Mouse (Mus musculus) intestine, embryonic 15.5 days (tissue): ENCODE measurements around the gene Rhoa. TPM values are rescaled to one million over a fixed set of nuclear protein-coding genes. Genes with fewer than 3 reads are reported as not detected.
"Not testable (repeated sequence)": the region's sequence is repeated elsewhere in the genome, so short reads cannot be mapped to it uniquely, and the experiment has no call there.

Experiments
- ATAC-seq: fragments of 200-750 bp; cut with Nextera tagmentation; 2 replicates; pipeline ENCODE4 v1.8.0; 2017; ENCODE audit warnings: moderate TSS enrichment, moderate library complexity
- H3K27ac ChIP-seq: fragments of 300-500 bp; sonication (generic); 2 replicates; pipeline ENCODE4 v1.5.1; 2015; ENCODE audit warnings: mild to moderate bottlenecking, inconsistent platforms
- H3K27me3 ChIP-seq: fragments of 300-500 bp; sonication (generic); replicated peaks from 2 replicates; pipeline ENCODE4 v1.6.1; 2015; ENCODE audit warnings: inconsistent platforms
- H3K36me3 ChIP-seq: fragments of 300-500 bp; sonication (generic); 2 replicates; pipeline ENCODE4 v1.6.1; 2015; ENCODE audit warnings: inconsistent platforms
- H3K4me1 ChIP-seq: fragments of 300-500 bp; sonication (generic); replicated peaks from 2 replicates; pipeline ENCODE4 v1.6.1; 2015; ENCODE audit warnings: inconsistent platforms
- H3K4me2 ChIP-seq: fragments of 300-500 bp; sonication (generic); replicated peaks from 2 replicates; pipeline ENCODE4 v1.6.1; 2015; ENCODE audit warnings: mild to moderate bottlenecking, inconsistent platforms
- H3K4me3 ChIP-seq: fragments of 300-500 bp; sonication (generic); replicated peaks from 2 replicates; pipeline ENCODE4 v1.5.1; 2015; ENCODE audit warnings: inconsistent platforms
- H3K9ac ChIP-seq: fragments of 300-500 bp; sonication (generic); 2 replicates; pipeline ENCODE4 v1.6.1; 2015; ENCODE audit warnings: inconsistent platforms
- H3K9me3 ChIP-seq: fragments of 300-500 bp; sonication (generic); 2 replicates; pipeline ENCODE4 v1.6.1; 2016; ENCODE audit warnings: inconsistent platforms
- WGBS: fragments of 180-500 bp; shearing (Covaris S2); methylation state at CpG from one replicate; pipeline ENCODE4 v1.1.7; 2015; 5-methylcytosine and 5-hydroxymethylcytosine counted together
- polyA plus RNA-seq: library from polyadenylated mRNA; unstranded; fragments of >200 nt; fragmentation: Nextera tagmentation; extraction: Ambion mirVana; gene quantifications from 2 replicates; pipeline ENCODE4 v1.2.1, GENCODE M21; 2015

Gene Rhoa
- polyA plus RNA-seq: 422 and 453 TPM in 2 replicates

DNA sequence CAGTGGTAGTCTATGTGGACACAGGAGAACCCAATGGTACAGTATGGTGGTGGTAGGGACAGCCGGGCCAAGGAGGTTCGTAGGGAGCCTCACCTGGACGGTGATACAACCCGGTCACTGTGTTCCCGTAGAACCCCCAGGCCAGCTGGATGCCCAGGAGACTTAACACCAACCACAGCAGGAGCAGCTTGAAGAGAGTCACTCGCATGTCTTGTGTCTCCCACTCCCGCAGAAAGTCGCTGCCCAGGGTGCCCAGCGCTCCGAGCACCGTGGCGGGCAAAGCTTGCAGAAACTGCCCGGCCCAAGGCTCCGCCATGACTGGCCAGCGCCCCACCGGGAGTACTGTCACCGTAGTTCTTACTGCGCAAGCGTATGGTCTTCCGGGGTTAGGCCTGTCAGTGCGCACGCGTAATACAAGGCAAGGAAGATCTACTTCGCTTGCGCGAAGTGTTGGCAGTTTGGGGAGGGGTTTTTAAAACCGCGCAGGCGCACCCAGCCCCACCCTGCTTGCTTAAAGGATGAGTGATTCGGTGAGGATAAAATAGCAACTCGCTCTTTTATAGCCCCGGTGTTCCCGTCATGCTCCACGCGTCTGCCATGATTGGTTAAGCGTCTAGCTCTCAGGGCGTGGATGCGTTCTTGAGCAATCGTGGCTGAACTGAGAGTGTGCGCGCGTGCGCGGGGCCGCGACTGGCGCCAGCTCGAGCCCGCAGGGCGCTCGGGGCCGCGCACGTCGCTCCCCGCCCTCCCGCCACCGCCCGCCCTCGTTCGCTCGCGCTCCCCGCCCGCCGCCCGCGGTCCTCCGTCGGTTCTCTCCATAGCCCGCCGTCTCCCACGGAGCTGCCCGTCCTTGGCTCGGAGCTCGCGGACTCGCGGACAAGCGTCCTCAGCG is at the start of gene Rhoa, which contains the start of gene Tcta:
Gene Rhoa (plus strand): TSS at position 501 of the 892 bp plus-strand sequence.
Gene Tcta (minus strand): TSS at position 532 of the 892 bp plus-strand sequence.
- H3K27ac ChIP-seq: peak within 1 kb of the TSS; percentile 100
- H3K36me3 ChIP-seq: peaks cover 8% of the 10 kb centered on the region; the same call in 1 of the 2 replicates
- peak within 1 kb of the TSS; percentile 87 for H3K4me3 ChIP-seq
- H3K27me3 ChIP-seq: no peaks in the 10 kb centered on the region
- under 1% methylated on average over 81 of the region's 81 CpGs for WGBS
- H3K4me2 ChIP-seq: peak within 1 kb of the TSS; percentile 63
- no peaks in the 10 kb centered on the region for H3K9me3 ChIP-seq
- peaks cover 20% of the 10 kb centered on the region for H3K4me1 ChIP-seq
- ATAC-seq: peak; percentile 96
- peak within 1 kb of the TSS; percentile 98 for H3K9ac ChIP-seq

DNA sequence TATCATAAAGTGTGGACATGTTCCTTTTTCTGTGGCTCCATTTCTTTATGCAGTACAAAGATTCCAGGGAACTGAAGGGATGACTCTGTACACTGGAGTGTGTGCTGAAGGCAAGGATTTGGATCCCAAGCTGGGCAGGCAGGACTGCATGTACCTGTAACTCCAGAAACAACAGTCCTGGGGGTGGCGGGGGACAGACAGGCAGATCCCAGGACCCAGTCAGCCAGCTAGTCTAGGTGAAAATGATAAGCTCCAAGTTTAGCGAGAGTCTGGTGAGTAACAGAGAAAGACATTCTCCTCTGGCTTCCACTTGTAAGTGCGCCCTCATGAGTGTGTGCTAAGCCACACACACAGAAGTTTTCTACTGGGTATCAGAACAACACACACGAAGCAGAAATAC is 45.4 kb upstream of the Rhoa start:
- no peaks in the 10 kb centered on the region for H3K36me3 ChIP-seq
- 77% methylated on average over 4 of the region's 4 CpGs for WGBS
- no peak overlapping the region for H3K9ac ChIP-seq
- H3K4me3 ChIP-seq: no peak overlapping the region
- H3K9me3 ChIP-seq: no peaks in the 10 kb centered on the region
- H3K4me1 ChIP-seq: peaks cover 25% of the 10 kb centered on the region
- no peaks in the 10 kb centered on the region for H3K27me3 ChIP-seq
- ATAC-seq: no peak
- no peak overlapping the region for H3K27ac ChIP-seq
- no peak overlapping the region for H3K4me2 ChIP-seq

DNA sequence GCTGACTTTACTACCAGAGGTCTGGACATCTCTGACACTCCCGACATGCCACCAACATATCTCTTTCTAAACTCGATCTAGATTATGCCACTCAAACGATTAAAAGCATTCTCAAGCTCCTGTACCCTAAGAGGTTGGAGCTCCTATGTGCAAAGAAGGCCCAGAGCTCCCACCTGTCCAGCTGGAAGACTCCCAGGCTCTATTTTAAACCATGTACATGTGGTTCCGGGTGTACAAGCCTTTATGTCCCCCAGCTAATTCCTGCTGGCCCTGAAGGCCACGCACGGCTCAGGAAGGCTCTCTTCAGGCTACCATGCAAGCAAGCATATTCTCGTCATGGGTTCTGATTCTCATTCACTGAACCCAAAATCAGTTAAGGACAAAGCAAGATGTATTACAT is 44.1 kb upstream of the Rhoa start:
- WGBS: 59% methylated on average over 7 of the region's 7 CpGs
- Histone ChIP-seq H3K27ac (no peak overlapping the region), H3K27me3 (no peaks in the 10 kb centered on the region), H3K36me3 (no peaks in the 10 kb centered on the region), H3K4me2 (peak overlapping the region; percentile 82), H3K4me1 (peaks cover 25% of the 10 kb centered on the region), H3K9me3 (no peaks in the 10 kb centered on the region), H3K9ac (peak overlapping the region; percentile 17; the same call in 1 of the 2 replicates), H3K4me3 (peak overlapping the region; percentile 95)
- ATAC-seq: no peak

DNA sequence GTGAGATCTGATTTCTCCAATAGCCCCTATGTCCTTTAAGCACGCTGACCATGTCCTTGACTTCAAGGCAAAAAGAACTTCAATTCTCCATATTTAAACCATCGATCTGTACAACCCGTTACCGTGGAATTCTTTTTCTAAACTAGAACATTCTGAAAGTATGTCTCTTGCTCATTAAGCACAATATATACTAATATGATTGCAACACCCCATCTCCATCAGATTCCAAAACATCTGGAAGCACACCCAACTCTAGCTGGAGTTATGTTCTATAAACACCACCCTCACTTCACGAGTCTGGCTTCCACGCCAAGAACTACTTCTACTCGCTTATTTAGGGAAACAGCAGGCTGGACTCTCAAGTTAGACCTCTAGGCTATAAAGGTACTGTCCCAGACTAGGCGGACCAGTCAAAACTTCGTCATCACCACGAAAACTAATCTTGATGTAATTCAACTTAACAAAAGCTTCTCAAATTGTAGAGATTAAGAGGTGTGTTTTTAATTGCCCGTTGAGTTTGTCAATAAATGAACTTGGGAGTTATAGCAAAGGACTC is 43.4 kb upstream of the Rhoa start:
- Histone ChIP-seq H3K36me3 (no peaks in the 10 kb centered on the region), H3K9me3 (no peaks in the 10 kb centered on the region), H3K9ac (peak overlapping the region; percentile 84), H3K27me3 (no peaks in the 10 kb centered on the region), H3K4me2 (peak overlapping the region; percentile 82), H3K4me3 (peak overlapping the region; percentile 95), H3K4me1 (peaks cover 25% of the 10 kb centered on the region), H3K27ac (peak overlapping the region; percentile 93)
- 31% methylated on average over 11 of the region's 11 CpGs for WGBS
- ATAC-seq: no peak

DNA sequence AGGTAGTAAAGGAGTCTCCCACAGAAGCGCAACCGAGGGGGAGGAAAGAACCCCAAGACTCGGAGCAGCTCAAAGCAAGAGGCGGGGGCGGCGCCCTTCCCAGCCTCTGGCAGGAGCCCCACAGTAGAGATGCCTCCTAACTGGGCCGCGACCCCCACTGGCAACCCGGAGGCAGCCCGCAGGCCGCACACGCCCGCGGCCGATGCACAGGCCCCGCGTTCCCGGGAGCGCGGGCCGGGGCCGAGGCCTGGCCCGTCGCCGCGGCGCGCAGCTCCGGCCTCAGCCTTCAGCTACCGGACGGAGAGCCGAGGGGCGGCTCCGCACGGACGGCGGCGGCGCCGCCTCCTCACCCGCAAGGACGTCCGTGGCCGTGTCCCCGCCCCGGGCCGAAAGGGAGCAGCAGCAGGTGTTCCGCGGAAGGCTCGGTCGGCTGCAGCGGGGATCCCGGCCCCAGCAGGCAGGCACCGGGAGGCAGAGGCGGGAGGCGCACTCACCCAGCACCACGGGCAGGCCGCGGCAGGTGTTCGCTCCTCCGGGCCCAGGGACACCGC is 42.7 kb upstream of the Rhoa start:
- peak; percentile 64 for ATAC-seq
- Histone ChIP-seq H3K36me3 (no peaks in the 10 kb centered on the region), H3K4me3 (peak overlapping the region; percentile 95), H3K4me1 (peaks cover 25% of the 10 kb centered on the region), H3K27ac (peak overlapping the region; percentile 93), H3K9me3 (no peaks in the 10 kb centered on the region), H3K4me2 (peak overlapping the region; percentile 82), H3K9ac (peak overlapping the region; percentile 84), H3K27me3 (no peaks in the 10 kb centered on the region)
- WGBS: under 1% methylated on average over 61 of the region's 62 CpGs

DNA sequence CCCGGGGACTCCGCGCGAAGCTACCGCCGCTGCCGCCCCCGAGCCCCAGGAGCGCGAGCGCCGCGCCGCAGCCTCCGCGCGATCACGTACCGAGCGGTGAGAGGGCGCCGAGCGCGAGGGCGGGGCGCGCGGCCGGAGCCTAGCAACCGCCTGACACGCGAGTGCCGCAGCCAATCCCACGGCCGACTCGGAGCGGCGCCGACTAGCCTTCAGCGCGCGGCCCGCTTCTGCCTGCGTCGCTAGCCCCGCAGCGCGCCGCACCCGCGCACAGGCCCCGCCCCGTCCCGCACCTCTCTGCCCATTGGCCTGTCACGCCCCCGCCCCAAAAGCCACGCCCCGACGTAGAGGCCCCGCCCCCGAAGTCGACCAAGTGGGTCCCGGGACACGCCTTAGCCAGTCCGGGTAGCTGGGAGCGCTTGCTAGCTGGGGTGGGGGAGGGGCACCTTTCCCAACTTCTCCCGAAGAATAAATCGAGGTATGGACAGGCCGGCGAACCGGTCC is 42.2 kb upstream of the Rhoa start, which contains the start of gene Dag1:
Gene Dag1 (minus strand): TSS at position 269 of the 501 bp plus-strand sequence.
- peak; percentile 97 for ATAC-seq
- Histone ChIP-seq H3K27me3 (no peaks in the 10 kb centered on the region), H3K36me3 (no peaks in the 10 kb centered on the region), H3K4me3 (peak within 1 kb of the TSS; percentile 95), H3K9ac (peak within 1 kb of the TSS; percentile 84), H3K9me3 (no peaks in the 10 kb centered on the region), H3K4me2 (peak within 1 kb of the TSS; percentile 82), H3K4me1 (peaks cover 25% of the 10 kb centered on the region), H3K27ac (peak within 1 kb of the TSS; percentile 93)
- WGBS: 0% methylated on average over 64 of the region's 71 CpGs

DNA sequence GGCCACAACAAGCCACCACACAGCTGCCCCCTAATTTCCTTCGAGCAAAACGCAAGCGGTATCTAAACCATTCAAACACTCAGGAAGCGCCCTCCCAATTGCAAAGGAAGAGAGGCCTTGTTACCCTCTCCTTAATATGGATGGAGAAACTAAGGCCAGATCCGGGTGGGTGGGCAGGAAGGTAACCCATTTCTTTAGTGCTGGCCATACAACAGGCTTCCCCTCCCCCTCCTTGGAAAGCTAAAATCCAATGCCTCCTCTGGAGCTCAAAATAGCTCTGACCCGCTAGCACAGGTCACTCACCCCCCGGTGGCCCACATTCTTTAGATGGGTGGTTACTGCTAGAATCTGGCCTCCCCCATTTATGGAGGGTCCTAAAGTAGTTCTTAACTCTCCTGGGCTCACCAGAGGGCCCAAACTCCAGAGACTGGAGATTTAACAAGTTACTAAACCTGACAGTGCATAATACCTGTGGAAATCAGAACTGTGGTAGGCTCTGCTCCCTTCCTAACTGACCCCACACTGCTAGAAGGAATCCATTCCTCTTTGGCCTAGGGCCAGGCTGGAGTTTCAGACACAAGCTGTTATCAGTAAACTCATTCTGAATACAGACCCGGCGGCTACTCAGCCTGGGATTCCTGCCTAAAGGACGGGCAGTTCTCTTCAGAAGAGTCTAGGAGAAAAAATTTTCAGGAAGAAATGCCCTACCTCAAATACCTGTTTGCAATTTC is 41.6 kb upstream of the Rhoa start:
- peak; percentile 1; the same call in 1 of the 2 replicates for ATAC-seq
- 10% methylated on average over 10 of the region's 10 CpGs for WGBS

DNA sequence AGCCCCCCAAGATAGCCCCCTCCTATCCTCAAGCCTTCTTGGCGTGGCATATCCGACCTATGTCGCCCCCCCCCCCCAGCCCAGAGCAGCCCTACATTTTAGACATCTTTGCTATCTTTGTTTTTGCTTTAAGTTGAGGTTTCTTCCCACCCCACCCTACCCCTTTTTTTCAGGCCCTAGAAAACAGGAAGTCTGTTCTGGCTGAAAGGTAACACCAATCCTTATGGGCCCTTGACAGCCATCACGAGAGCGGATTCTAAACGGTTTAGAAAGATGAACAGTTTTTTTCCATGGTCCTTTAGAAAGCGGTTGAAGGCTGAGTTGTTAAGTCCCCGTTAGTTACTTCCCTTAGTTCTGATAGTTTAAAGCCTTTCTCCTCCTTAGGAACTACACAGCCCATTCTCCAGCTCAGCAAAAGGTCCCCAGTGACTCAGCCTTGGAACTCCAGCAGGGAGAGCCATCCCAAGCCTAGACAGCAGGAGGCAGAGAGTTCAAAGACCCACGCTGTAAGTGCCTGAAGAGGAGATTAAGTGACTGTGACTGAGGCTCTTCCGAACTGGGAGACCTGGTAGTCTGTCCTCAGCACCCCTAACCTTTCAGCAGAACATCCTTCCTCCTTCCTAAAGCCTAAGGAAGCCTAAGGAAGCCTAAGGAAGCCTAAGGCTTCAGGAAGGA is 39.5 kb upstream of the Rhoa start:
- Histone ChIP-seq H3K27ac (no peak overlapping the region), H3K9me3 (no peaks in the 10 kb centered on the region)
- no peak for ATAC-seq

More for the DNA sequence above, 41.6 kb upstream of the Rhoa start:
- Histone ChIP-seq H3K9ac (peak overlapping the region; percentile 45), H3K4me3 (peak overlapping the region; percentile 95), H3K27ac (peak overlapping the region; percentile 93), H3K4me2 (peak overlapping the region; percentile 82), H3K27me3 (no peaks in the 10 kb centered on the region), H3K4me1 (peaks cover 29% of the 10 kb centered on the region), H3K36me3 (no peaks in the 10 kb centered on the region), H3K9me3 (no peaks in the 10 kb centered on the region)

DNA sequence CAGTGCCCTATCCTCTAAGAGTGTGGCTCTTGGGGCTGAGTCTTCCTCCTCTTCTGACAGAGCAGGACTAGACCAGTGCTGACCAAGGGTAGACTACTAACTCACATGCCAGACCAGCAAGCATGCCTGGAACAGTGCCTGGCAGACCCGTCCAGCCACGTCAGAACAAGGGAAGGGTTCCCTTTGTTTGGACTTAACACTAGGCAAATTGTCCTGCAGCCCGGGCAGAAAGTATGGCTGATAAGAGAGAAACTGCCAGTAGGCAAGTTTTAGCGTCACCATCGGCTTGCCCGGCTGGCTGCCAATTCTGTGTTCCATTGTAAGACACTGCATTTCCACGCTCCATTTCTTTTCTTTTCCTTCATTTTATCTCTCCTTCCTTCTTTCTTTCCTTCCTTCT is 38.2 kb upstream of the Rhoa start:
- H3K4me2 ChIP-seq: no peak overlapping the region
- H3K9ac ChIP-seq: no peak overlapping the region
- H3K4me3 ChIP-seq: no peak overlapping the region
- 75% methylated on average over 7 of the region's 7 CpGs for WGBS
- no peak overlapping the region for H3K27ac ChIP-seq
- H3K27me3 ChIP-seq: no peaks in the 10 kb centered on the region
- no peak for ATAC-seq
- no peaks in the 10 kb centered on the region for H3K9me3 ChIP-seq
- H3K36me3 ChIP-seq: no peaks in the 10 kb centered on the region
- H3K4me1 ChIP-seq: peaks cover 28% of the 10 kb centered on the region

More for the DNA sequence above, 39.5 kb upstream of the Rhoa start:
- WGBS: 74% methylated on average over 10 of the region's 10 CpGs
- Histone ChIP-seq H3K27me3 (no peaks in the 10 kb centered on the region), H3K4me3 (no peak overlapping the region), H3K9ac (no peak overlapping the region), H3K4me2 (no peak overlapping the region), H3K36me3 (no peaks in the 10 kb centered on the region), H3K4me1 (peaks cover 30% of the 10 kb centered on the region)

DNA sequence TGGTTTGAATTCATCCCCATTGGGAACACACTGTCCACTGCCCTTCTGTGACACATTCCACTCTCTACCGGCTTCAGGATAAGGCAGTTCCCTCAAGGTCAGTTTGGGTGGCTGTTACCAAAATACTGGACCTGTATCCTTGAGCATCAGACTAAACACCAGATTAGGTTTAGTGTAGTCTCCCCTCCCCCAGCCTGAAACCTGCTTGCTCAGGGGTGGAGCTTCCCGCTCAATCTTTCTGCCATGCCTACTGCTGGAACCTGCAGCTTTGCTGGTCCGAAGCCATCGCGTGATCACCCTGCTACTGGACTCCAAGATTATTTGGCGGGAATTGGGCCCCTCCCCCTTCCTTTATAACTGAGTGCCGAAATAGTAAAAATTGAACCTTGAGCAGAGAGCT is 37.2 kb upstream of the Rhoa start:
- peaks cover 30% of the 10 kb centered on the region for H3K4me1 ChIP-seq
- H3K9ac ChIP-seq, H3K4me2 ChIP-seq, H3K4me3 ChIP-seq, H3K36me3 ChIP-seq, H3K27me3 ChIP-seq, ATAC-seq, H3K27ac ChIP-seq, H3K9me3 ChIP-seq: not testable (repeated sequence)
- 58% methylated on average over 6 of the region's 7 CpGs for WGBS

DNA sequence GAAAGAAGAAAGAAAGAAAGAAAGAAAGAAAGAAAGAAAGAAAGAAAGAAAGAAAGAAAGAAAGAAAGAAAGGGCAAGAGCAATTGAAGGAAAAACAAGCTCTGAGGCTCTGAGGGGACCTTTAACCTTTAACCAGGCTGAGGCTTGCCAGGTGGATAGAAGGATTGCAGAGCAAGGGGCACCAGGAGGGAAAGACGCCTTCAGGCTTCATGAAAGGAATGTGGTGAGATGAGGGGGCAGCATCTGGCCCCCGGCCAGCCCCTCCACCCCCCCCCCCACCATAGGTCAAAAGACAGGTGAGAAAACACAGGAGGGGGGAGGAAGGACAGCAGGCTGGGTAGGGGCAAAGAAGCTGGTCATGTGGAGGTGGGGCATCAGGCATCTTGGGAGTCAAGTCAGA is 34.0 kb upstream of the Rhoa start:
- Histone ChIP-seq H3K4me1 (peaks cover 24% of the 10 kb centered on the region), H3K4me3 (no peak overlapping the region), H3K9ac (no peak overlapping the region), H3K36me3 (no peaks in the 10 kb centered on the region), H3K4me2 (no peak overlapping the region), H3K27me3 (no peaks in the 10 kb centered on the region), H3K9me3 (no peaks in the 10 kb centered on the region), H3K27ac (0 out of 2 replicates have a peak overlapping the region, but pooled peaks have one; percentile 13)
- 12% methylated on average over 2 of the region's 2 CpGs for WGBS
- peak; percentile 55; the same call in 1 of the 2 replicates for ATAC-seq
